Mouse (Mus musculus) urinary bladder, adult 18-20 months (tissue): ENCODE measurements around the gene Dmp1.

Experiments used
- DNase-seq, 2 experiments: peaks; one replicate each; pipeline ENCODE4 v3.0.0; 2022; ENCODE audit warnings: low spot score in 2 of 2, mixed read lengths in 2 of 2

Gene Dmp1

DNA sequence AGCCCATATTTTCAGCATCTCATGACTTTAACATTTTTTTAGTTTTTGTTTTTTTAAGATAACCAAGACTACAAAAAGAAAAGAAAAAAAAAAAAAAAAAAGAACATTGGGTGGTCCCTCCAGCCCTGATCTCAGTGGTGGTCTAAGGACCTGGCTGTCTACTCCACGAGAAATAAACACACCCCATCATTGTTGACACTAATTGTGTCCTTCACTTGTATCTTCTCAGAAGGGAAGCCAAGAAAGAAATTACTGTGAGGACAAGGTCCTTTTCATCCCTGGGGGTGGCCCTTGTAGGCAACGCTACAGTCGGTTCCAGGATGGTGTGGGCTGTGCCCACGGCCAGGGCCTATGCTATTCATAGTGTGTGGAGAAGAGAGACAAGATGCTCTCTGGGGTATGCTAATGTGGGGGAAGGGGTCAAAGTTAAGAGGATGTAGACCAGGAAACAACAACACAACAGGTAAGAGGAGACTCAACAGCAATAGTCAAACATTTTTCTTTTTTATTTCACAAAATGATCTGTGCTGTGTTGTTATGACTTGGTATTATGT is 59.6 kb downstream of the Dmp1 start:
- DNase-seq = no peak

DNA sequence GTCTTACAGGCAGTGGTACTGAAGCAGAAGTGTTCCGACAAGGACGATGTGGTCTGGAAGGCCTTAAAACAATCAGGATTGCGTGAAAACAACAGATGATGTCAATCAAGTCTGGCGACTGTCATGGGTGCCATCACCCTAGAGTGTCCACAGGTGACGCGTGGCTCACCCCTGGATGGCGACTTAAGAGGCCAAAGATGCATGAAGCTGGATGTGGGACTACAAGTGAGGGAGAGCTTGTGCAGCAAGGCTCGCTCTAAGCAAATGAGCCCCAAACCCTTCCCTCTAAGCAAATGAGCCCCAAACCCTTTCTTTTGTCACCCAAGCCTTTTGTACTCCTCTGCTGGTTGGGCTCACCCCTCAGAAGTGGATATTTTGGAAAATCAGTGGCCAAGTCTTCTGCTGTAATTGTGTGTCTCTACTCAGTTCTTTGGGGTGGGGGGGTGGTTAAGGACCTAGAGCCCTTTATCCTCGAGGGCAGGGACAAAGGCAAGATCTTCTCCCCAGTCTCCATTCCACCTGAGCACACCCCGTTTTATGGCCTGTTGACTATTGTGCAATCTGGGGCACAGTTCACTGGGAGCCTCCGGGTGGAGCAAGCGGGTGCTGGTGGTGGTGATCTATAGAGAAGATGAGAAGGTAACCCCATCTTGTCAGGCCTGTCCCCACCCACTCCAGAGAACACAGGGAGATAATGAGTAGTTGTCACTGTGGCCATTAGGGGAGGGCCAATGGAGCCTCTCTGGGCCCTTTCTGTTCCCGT is 60.8 kb downstream of the Dmp1 start:
- DNase-seq = no peak
